Mouse (Mus musculus): ENCODE measurements around the gene Ankrd28. TPM values are rescaled to one million over a fixed set of nuclear protein-coding genes. Genes with fewer than 3 reads are reported as not detected.
"Not testable (repeated sequence)": the region's sequence is repeated elsewhere in the genome, so short reads cannot be mapped to it uniquely, and the experiment has no call there.

Ankrd28 gene
- polyA plus RNA-seq, 1 experiment from 2014 or later = 11.7 TPM

GRCm38 (mm10) chr14:31759195-31759594, 71.3 kb downstream of the Ankrd28 start:
- ATAC-seq (replicated peaks; ENCODE audit: low FRiP score, low TSS enrichment, low read depth) (no peak), DNase-seq (ENCODE audit: low spot score) (no peak)
- Histone ChIP-seq H3K27ac (ENCODE audit: low read depth) (no peak overlapping the region), H3K27me3 (replicated peaks; ENCODE audit: control insufficient read depth, insufficient read depth, low read length) (no peaks in the 10 kb centered on the region), H3K9me3 (ENCODE audit: control insufficient read depth, low read length) (no peaks in the 10 kb centered on the region), H3K9ac (ENCODE audit: low read length) (no peak overlapping the region), H3K4me1 (replicated peaks; ENCODE audit: control insufficient read depth, insufficient read depth, low read length) (no peaks in the 10 kb centered on the region), H3K4me2 (ENCODE audit: low read length) (no peak overlapping the region), H3K4me3 (ENCODE audit: low read depth, low read length) (no peak overlapping the region), H3K36me3 (ENCODE audit: control insufficient read depth, insufficient read depth, low read length) (peaks cover 20% of the 10 kb centered on the region)
- 87% methylated on average over 2 of the region's 2 CpGs for WGBS

GRCm38 (mm10) chr14:31758410-31758809, 72.0 kb downstream of the Ankrd28 start:
- H3K4me3 ChIP-seq (ENCODE audit: low read depth, low read length); H3K27me3 ChIP-seq (replicated peaks; ENCODE audit: control insufficient read depth, insufficient read depth, low read length); H3K9me3 ChIP-seq (ENCODE audit: control insufficient read depth, low read length); H3K27ac ChIP-seq (ENCODE audit: low read depth); ATAC-seq (replicated peaks; ENCODE audit: low FRiP score, low TSS enrichment, low read depth); H3K4me1 ChIP-seq (replicated peaks; ENCODE audit: control insufficient read depth, insufficient read depth, low read length); H3K9ac ChIP-seq (ENCODE audit: low read length); DNase-seq (ENCODE audit: low spot score); H3K4me2 ChIP-seq (ENCODE audit: low read length): not testable (repeated sequence)
- 94% methylated on average over 3 of the region's 3 CpGs for WGBS
- peaks cover 20% of the 10 kb centered on the region for H3K36me3 ChIP-seq (ENCODE audit: control insufficient read depth, insufficient read depth, low read length)

GRCm38 (mm10) chr14:31748239-31748873, 82.1 kb downstream of the Ankrd28 start:
- Histone ChIP-seq H3K36me3 (ENCODE audit: control insufficient read depth, insufficient read depth, low read length) (peaks cover 13% of the 10 kb centered on the region), H3K27me3 (replicated peaks; ENCODE audit: control insufficient read depth, insufficient read depth, low read length) (no peaks in the 10 kb centered on the region), H3K4me3 (ENCODE audit: low read depth, low read length) (no peak overlapping the region), H3K9me3 (ENCODE audit: control insufficient read depth, low read length) (no peaks in the 10 kb centered on the region), H3K4me1 (replicated peaks; ENCODE audit: control insufficient read depth, insufficient read depth, low read length) (no peaks in the 10 kb centered on the region), H3K4me2 (ENCODE audit: low read length) (no peak overlapping the region), H3K9ac (ENCODE audit: low read length) (no peak overlapping the region), H3K27ac (ENCODE audit: low read depth) (no peak overlapping the region)
- WGBS = 75% methylated on average over 6 of the region's 6 CpGs
- ATAC-seq (replicated peaks; ENCODE audit: low FRiP score, low TSS enrichment, low read depth) = no peak
- DNase-seq (ENCODE audit: low spot score) = no peak

DNA sequence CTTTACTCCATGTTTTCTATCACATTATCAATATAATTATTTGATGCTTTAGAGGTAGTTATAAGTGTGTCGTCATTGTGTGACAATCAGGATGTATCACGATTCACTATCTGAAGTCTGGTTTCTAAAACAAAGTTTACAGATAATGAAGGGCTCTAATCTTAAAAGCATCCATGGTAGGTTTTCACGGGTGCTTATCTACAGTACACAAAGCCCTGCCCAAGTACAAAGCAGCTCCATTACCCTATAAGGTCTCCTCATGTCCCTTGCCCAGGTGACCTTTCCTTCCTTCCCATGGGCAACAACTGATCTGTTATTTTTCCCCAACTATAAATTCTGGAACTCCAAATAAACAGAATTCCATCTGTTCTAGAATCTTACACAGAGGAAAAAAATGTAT, 87.9 kb downstream of the Ankrd28 start:
- peaks cover 41% of the 10 kb centered on the region for H3K36me3 ChIP-seq (ENCODE audit: control insufficient read depth, insufficient read depth, low read length)
- WGBS = 63% methylated on average over 3 of the region's 3 CpGs

DNA sequence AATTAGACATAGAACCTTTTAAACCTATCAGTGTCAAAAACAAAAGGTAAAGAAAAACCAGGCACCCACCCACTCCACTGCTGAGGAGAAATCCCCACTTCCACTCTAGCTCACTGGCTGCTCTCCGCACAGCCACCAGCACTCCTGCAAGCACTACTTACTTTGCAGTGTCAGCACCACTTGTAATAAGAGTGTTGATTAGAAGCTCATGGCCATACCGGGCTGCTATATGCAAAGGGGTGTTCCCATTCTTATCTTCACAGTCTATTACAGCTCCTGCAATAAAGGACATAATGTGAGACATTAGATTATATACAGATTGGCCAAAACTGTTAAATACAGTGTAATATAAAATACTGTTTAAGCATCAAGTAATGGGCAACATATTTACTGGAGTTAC, 95.6 kb downstream of the Ankrd28 start:
- Histone ChIP-seq H3K27me3 (replicated peaks; ENCODE audit: control insufficient read depth, insufficient read depth, low read length) (no peaks in the 10 kb centered on the region), H3K9ac (ENCODE audit: low read length) (no peak overlapping the region), H3K27ac (ENCODE audit: low read depth) (no peak overlapping the region), H3K36me3 (ENCODE audit: control insufficient read depth, insufficient read depth, low read length) (peaks cover 38% of the 10 kb centered on the region), H3K4me3 (ENCODE audit: low read depth, low read length) (no peak overlapping the region), H3K4me1 (replicated peaks; ENCODE audit: control insufficient read depth, insufficient read depth, low read length) (no peaks in the 10 kb centered on the region), H3K4me2 (ENCODE audit: low read length) (no peak overlapping the region), H3K9me3 (ENCODE audit: control insufficient read depth, low read length) (no peaks in the 10 kb centered on the region)
- WGBS = 93% methylated on average over 2 of the region's 2 CpGs
- ATAC-seq (replicated peaks; ENCODE audit: low FRiP score, low TSS enrichment, low read depth) = no peak
- DNase-seq (ENCODE audit: low spot score) = no peak

More for the DNA sequence above, 87.9 kb downstream of the Ankrd28 start:
- Histone ChIP-seq H3K9me3 (ENCODE audit: control insufficient read depth, low read length) (no peaks in the 10 kb centered on the region), H3K27me3 (replicated peaks; ENCODE audit: control insufficient read depth, insufficient read depth, low read length) (no peaks in the 10 kb centered on the region), H3K4me1 (replicated peaks; ENCODE audit: control insufficient read depth, insufficient read depth, low read length) (no peaks in the 10 kb centered on the region), H3K9ac (ENCODE audit: low read length) (no peak overlapping the region), H3K4me2 (ENCODE audit: low read length) (no peak overlapping the region), H3K4me3 (ENCODE audit: low read depth, low read length) (no peak overlapping the region), H3K27ac (ENCODE audit: low read depth) (no peak overlapping the region)
- DNase-seq (ENCODE audit: low spot score) (no peak), ATAC-seq (replicated peaks; ENCODE audit: low FRiP score, low TSS enrichment, low read depth) (no peak)

GRCm38 (mm10) chr14:31727522-31727921, 102.9 kb downstream of the Ankrd28 start:
- ATAC-seq (replicated peaks; ENCODE audit: low FRiP score, low TSS enrichment, low read depth) (no peak), DNase-seq (ENCODE audit: low spot score) (no peak)
- Histone ChIP-seq H3K27ac (ENCODE audit: low read depth) (no peak overlapping the region), H3K4me3 (ENCODE audit: low read depth, low read length) (no peak overlapping the region), H3K9me3 (ENCODE audit: control insufficient read depth, low read length) (no peaks in the 10 kb centered on the region), H3K9ac (ENCODE audit: low read length) (no peak overlapping the region), H3K36me3 (ENCODE audit: control insufficient read depth, insufficient read depth, low read length) (peaks cover 32% of the 10 kb centered on the region), H3K4me2 (ENCODE audit: low read length) (no peak overlapping the region), H3K27me3 (replicated peaks; ENCODE audit: control insufficient read depth, insufficient read depth, low read length) (no peaks in the 10 kb centered on the region), H3K4me1 (replicated peaks; ENCODE audit: control insufficient read depth, insufficient read depth, low read length) (no peaks in the 10 kb centered on the region)
- WGBS = 91% methylated on average over 3 of the region's 3 CpGs

GRCm38 (mm10) chr14:31722746-31723145, 107.7 kb downstream of the Ankrd28 start:
- 95% methylated on average over 1 of the region's 1 CpGs for WGBS
- no peaks in the 10 kb centered on the region for H3K4me1 ChIP-seq (replicated peaks; ENCODE audit: control insufficient read depth, insufficient read depth, low read length)

GRCm38 (mm10) chr14:31721256-31721655, 109.2 kb downstream of the Ankrd28 start:
- Histone ChIP-seq H3K4me3 (ENCODE audit: low read depth, low read length) (no peak overlapping the region), H3K9ac (ENCODE audit: low read length) (no peak overlapping the region), H3K27me3 (replicated peaks; ENCODE audit: control insufficient read depth, insufficient read depth, low read length) (no peaks in the 10 kb centered on the region), H3K4me1 (replicated peaks; ENCODE audit: control insufficient read depth, insufficient read depth, low read length) (no peaks in the 10 kb centered on the region), H3K4me2 (ENCODE audit: low read length) (no peak overlapping the region), H3K27ac (ENCODE audit: low read depth) (no peak overlapping the region), H3K36me3 (ENCODE audit: control insufficient read depth, insufficient read depth, low read length) (peaks cover 43% of the 10 kb centered on the region), H3K9me3 (ENCODE audit: control insufficient read depth, low read length) (no peaks in the 10 kb centered on the region)
- WGBS = 87% methylated on average over 3 of the region's 3 CpGs
- ATAC-seq (replicated peaks; ENCODE audit: low FRiP score, low TSS enrichment, low read depth) (no peak), DNase-seq (ENCODE audit: low spot score) (no peak)

More at GRCm38 (mm10) chr14:31722746-31723145, 107.7 kb downstream of the Ankrd28 start:
- no peak overlapping the region for H3K4me2 ChIP-seq (ENCODE audit: low read length)
- DNase-seq (ENCODE audit: low spot score) = no peak
- H3K4me3 ChIP-seq (ENCODE audit: low read depth, low read length) = no peak overlapping the region
- no peak for ATAC-seq (replicated peaks; ENCODE audit: low FRiP score, low TSS enrichment, low read depth)
- no peak overlapping the region for H3K9ac ChIP-seq (ENCODE audit: low read length)
- no peaks in the 10 kb centered on the region for H3K27me3 ChIP-seq (replicated peaks; ENCODE audit: control insufficient read depth, insufficient read depth, low read length)
- H3K9me3 ChIP-seq (ENCODE audit: control insufficient read depth, low read length) = no peaks in the 10 kb centered on the region
- no peak overlapping the region for H3K27ac ChIP-seq (ENCODE audit: low read depth)
- peaks cover 41% of the 10 kb centered on the region for H3K36me3 ChIP-seq (ENCODE audit: control insufficient read depth, insufficient read depth, low read length)

DNA sequence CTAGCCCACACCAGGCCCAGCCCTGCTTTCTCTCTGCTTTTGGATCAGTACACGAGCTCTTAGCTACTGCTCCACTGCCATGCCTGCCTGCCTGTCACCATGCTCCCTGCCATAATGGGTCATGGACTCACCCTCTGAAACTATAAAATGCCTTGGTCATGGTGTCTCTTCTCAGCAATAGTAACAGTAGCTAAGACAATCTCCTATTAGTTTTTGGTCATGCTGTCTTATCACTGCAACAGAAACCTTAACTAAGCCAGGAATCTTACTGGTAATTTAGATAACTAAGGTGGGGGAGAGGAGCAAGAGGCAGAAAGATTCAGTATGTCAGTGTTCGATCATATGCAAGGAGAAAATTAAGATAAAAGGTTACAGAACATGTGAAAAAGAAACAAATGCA, 112.1 kb downstream of the Ankrd28 start:
- no peaks in the 10 kb centered on the region for H3K9me3 ChIP-seq (ENCODE audit: control insufficient read depth, low read length)
- H3K9ac ChIP-seq (ENCODE audit: low read length) = no peak overlapping the region
- H3K4me1 ChIP-seq (replicated peaks; ENCODE audit: control insufficient read depth, insufficient read depth, low read length) = no peaks in the 10 kb centered on the region
- no peak overlapping the region for H3K4me3 ChIP-seq (ENCODE audit: low read depth, low read length)
- 84% methylated on average over 2 of the region's 2 CpGs for WGBS
- ATAC-seq (replicated peaks; ENCODE audit: low FRiP score, low TSS enrichment, low read depth) (no peak), DNase-seq (ENCODE audit: low spot score) (no peak)
- peaks cover 50% of the 10 kb centered on the region for H3K36me3 ChIP-seq (ENCODE audit: control insufficient read depth, insufficient read depth, low read length)
- H3K27me3 ChIP-seq (replicated peaks; ENCODE audit: control insufficient read depth, insufficient read depth, low read length) = no peaks in the 10 kb centered on the region
- no peak overlapping the region for H3K27ac ChIP-seq (ENCODE audit: low read depth)
- no peak overlapping the region for H3K4me2 ChIP-seq (ENCODE audit: low read length)
